Mouse (Mus musculus): ENCODE results near the gene Gm17727.
"Not testable (repeated sequence)": the region's sequence is repeated elsewhere in the genome, so short reads cannot be mapped to it uniquely, and the experiment has no call there.

Gm17727 gene

DNA sequence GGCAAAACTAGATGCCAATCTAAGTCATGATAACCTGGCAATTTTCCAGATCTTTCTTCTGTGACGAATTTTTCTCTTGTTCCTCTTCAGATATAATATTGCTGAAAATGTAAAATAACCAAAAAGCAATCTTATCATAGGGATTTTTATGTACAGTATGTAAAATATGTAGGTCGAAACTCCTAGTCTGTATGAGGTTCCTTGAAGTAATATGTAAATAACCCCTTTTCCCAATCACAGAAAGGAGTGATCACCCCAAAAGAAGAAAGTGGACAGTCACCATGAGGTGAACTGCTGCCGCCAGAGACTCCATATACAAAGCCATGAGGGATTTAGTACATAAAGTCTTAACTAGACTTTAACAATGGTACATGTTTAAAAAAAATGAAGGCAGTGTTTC is at the start of gene Gm17727:
Gene Gm17727, minus strand, starts transcription at position 101 of the 400 bp plus-strand sequence.
- no peak for DNase-seq

GRCm38 (mm10) chr9:35817881-35818280 is 40.0 kb upstream of the Gm17727 start:
- not testable (repeated sequence) for DNase-seq

GRCm38 (mm10) chr9:35798146-35798545 is 20.2 kb upstream of the Gm17727 start:
- no peak for DNase-seq

- DNase-seq = no peak
These were observed 12.1 kb upstream of the Gm17727 start, which contains the start of the genes Gm27235 and D730048I06Rik for GRCm38 (mm10) chr9:35790001-35790400. Gm27235 (minus strand) TSS chr9:35790101. D730048I06Rik (minus strand) TSS chr9:35790112.

DNA sequence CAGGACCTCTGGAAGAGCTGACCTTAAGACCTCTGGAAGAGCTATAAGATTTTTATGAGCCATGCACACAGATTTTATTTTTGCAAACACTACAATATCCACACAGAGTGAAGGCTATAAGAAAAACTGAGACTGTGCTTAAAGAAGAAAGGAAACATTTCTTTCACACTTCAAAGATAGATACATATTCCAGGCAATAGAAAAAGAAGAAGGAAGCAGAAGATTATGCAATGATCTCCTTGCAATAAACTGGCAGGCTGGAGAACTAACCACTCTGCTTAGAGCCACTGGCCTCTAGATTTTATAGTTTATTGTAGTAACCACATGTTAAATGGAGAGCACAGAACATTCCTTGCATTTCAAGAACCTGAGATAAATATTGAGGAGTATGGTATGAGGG is 21.1 kb downstream of the Gm17727 start:
- DNase-seq = no peak

GRCm38 (mm10) chr9:35740749-35741148 is 37.2 kb downstream of the Gm17727 start, which contains the start of gene Gm17677:
Gm17677 (plus strand) TSS chr9:35741049.
- DNase-seq = no peak

Measured in retina, postnatal 1 day (tissue).